Mouse (Mus musculus): Measurements from ENCODE around the gene Schip1. TPM values are rescaled to one million over a fixed set of nuclear protein-coding genes. Genes with fewer than 3 reads are reported as not detected.
A peak's percentile ranks its signal among the peaks of the same experiment; 100 is the strongest.

The Schip1 gene
- polyA plus RNA-seq, 1 experiment from 2014 or later = 154 TPM

GRCm38 (mm10) chr3:68604467-68604866 is 539.9 kb downstream of the Schip1 start:
- no peak for ATAC-seq (ENCODE audit: low FRiP score, low read depth)
- H3K27ac ChIP-seq (replicated peaks) = peak overlapping the region; percentile 48
- no peak overlapping the region; the same call in 1 of the 2 replicates for H3K4me2 ChIP-seq
- WGBS = 48% methylated on average over 10 of the region's 10 CpGs
- H3K4me3 ChIP-seq = no peak overlapping the region
- H3K9ac ChIP-seq = no peak overlapping the region
- no peaks in the 10 kb centered on the region for H3K9me3 ChIP-seq
- no peaks in the 10 kb centered on the region for H3K36me3 ChIP-seq
- H3K27me3 ChIP-seq = no peaks in the 10 kb centered on the region
- H3K4me1 ChIP-seq (replicated peaks) = peaks cover 29% of the 10 kb centered on the region

GRCm38 (mm10) chr3:68604962-68605361 is 540.4 kb downstream of the Schip1 start:
- no peaks in the 10 kb centered on the region for H3K27me3 ChIP-seq
- no peaks in the 10 kb centered on the region for H3K36me3 ChIP-seq
- no peak for ATAC-seq (ENCODE audit: low FRiP score, low read depth)
- H3K9ac ChIP-seq = no peak overlapping the region
- H3K4me2 ChIP-seq = no peak overlapping the region; the same call in 1 of the 2 replicates
- H3K4me1 ChIP-seq (replicated peaks) = peaks cover 29% of the 10 kb centered on the region
- WGBS = 40% methylated on average over 10 of the region's 10 CpGs
- H3K9me3 ChIP-seq = no peaks in the 10 kb centered on the region
- no peak overlapping the region for H3K4me3 ChIP-seq
- peak overlapping the region; percentile 48 for H3K27ac ChIP-seq (replicated peaks)

- Histone ChIP-seq H3K36me3 (no peaks in the 10 kb centered on the region), H3K27ac (replicated peaks) (no peak overlapping the region), H3K9ac (no peak overlapping the region), H3K27me3 (no peaks in the 10 kb centered on the region), H3K4me2 (no peak overlapping the region), H3K4me1 (replicated peaks) (peaks cover 29% of the 10 kb centered on the region), H3K9me3 (no peaks in the 10 kb centered on the region), H3K4me3 (no peak overlapping the region)
- ATAC-seq (ENCODE audit: low FRiP score, low read depth) = no peak
- WGBS = 53% methylated on average over 7 of the region's 7 CpGs
Measured at GRCm38 (mm10) chr3:68605942-68606603, 541.5 kb downstream of the Schip1 start.

- Histone ChIP-seq H3K9me3 (no peaks in the 10 kb centered on the region), H3K9ac (no peak overlapping the region), H3K4me2 (no peak overlapping the region), H3K4me3 (no peak overlapping the region), H3K4me1 (replicated peaks) (peaks cover 29% of the 10 kb centered on the region), H3K27ac (replicated peaks) (no peak overlapping the region), H3K36me3 (no peaks in the 10 kb centered on the region), H3K27me3 (no peaks in the 10 kb centered on the region)
- WGBS = 89% methylated on average over 8 of the region's 8 CpGs
- ATAC-seq (ENCODE audit: low FRiP score, low read depth) = no peak
Measured at GRCm38 (mm10) chr3:68606730-68607129, 542.1 kb downstream of the Schip1 start.

DNA sequence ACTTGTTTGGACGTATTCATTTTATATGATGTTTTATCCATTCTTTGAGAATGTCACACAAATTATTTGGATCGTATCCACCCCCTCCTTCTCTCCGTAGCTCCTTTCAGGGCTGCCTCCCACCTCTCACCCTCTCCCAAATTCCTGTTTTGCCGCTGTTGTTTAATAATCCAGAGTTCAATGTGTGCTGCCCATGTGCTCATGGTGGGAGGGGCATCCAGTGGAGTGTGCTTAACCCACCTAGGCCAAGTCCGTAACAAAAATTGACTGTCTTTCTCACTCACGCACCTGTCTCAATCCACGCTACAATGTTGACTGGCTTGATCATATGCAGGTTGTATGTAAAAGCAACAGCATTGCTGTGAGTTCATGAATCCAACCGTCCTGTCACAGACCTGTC is 542.7 kb downstream of the Schip1 start:
- Histone ChIP-seq H3K9ac (no peak overlapping the region), H3K4me2 (no peak overlapping the region), H3K27me3 (no peaks in the 10 kb centered on the region), H3K4me3 (no peak overlapping the region), H3K4me1 (replicated peaks) (peaks cover 29% of the 10 kb centered on the region), H3K9me3 (no peaks in the 10 kb centered on the region), H3K27ac (replicated peaks) (no peak overlapping the region), H3K36me3 (no peaks in the 10 kb centered on the region)
- no peak for ATAC-seq (ENCODE audit: low FRiP score, low read depth)
- 90% methylated on average over 8 of the region's 8 CpGs for WGBS

DNA sequence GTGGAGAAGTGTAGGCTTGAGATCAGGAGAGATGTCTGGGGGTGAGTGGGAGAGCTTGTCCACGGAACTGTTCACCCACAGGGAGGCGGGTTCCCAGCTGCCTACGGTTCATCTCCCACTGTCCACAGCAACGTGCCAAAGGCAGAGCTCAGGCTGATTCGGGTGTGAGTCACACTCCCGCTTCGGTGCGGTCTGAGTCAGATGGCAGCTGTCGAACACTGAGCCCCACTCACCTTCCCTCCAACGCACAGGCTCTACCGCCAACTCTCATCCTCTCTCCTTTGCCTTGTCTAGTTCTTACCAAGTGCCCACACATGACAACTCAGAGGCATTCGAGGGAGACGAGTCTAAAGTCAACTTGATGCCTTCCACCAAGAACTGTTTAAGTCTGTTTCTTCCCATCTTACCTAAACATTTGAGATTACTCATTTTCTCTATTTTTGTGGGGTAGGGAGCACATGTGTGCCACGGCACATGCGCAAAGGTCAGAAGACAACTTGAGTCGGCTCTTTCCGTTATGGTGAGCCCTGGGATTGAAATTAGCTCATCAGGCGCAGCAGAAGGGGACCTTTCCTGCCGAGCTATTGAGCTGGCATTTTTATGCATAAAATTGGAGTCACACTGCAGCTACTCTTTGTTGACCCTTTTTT is 544.4 kb downstream of the Schip1 start:
- no peaks in the 10 kb centered on the region for H3K9me3 ChIP-seq
- H3K36me3 ChIP-seq = no peaks in the 10 kb centered on the region
- no peak overlapping the region for H3K9ac ChIP-seq
- no peak overlapping the region for H3K4me3 ChIP-seq
- H3K27ac ChIP-seq (replicated peaks) = no peak overlapping the region
- peak; percentile 23; the same call in 1 of the 2 replicates for ATAC-seq (ENCODE audit: low FRiP score, low read depth)
- no peaks in the 10 kb centered on the region for H3K27me3 ChIP-seq
- no peak overlapping the region for H3K4me2 ChIP-seq
- WGBS = 61% methylated on average over 19 of the region's 19 CpGs
- peaks cover 23% of the 10 kb centered on the region for H3K4me1 ChIP-seq (replicated peaks)

- no peak for ATAC-seq (ENCODE audit: low FRiP score, low read depth)
- Histone ChIP-seq H3K4me1 (replicated peaks) (peaks cover 13% of the 10 kb centered on the region), H3K4me3 (no peak overlapping the region), H3K27me3 (no peaks in the 10 kb centered on the region), H3K9me3 (no peaks in the 10 kb centered on the region), H3K9ac (no peak overlapping the region), H3K36me3 (no peaks in the 10 kb centered on the region), H3K27ac (replicated peaks) (no peak overlapping the region), H3K4me2 (no peak overlapping the region)
- 66% methylated on average over 6 of the region's 6 CpGs for WGBS
Measured at GRCm38 (mm10) chr3:68610011-68610410, 545.4 kb downstream of the Schip1 start.

DNA sequence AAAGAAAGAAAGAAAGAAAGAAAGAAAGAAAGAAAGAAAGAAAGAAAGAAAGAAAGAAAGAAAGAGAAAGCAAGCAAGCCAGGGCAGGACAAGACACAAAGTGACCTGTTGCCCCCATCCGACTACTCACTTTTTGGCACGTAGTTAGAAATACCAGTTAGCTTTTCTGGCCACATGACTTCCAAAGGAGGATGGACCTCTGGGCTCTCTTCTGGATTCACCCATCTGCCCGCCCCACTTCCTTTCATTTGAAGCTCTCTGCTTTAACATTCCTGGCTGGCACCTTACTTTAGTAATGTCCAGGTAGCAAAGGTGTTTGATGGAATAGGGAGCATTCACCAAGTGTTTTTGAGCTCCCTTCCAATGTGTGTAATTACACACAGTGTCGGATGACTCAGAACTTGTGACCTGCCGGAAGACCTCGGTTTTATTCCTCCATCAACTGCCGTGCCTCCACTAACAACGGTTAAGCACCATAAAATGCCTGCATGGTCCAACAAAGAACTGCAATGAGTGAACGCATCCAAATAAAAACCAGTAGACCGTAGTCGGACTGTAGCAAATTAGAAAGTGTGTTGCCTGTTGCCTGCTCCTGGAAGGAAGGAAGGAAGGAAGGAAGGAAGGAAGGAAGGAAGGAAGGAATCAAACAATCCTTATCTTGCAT is 546.1 kb downstream of the Schip1 start:
- 81% methylated on average over 11 of the region's 11 CpGs for WGBS
- Histone ChIP-seq H3K9me3 (no peaks in the 10 kb centered on the region), H3K4me3 (no peak overlapping the region), H3K9ac (no peak overlapping the region), H3K4me2 (no peak overlapping the region), H3K4me1 (replicated peaks) (peaks cover 15% of the 10 kb centered on the region), H3K27ac (replicated peaks) (no peak overlapping the region), H3K36me3 (no peaks in the 10 kb centered on the region), H3K27me3 (no peaks in the 10 kb centered on the region)
- no peak for ATAC-seq (ENCODE audit: low FRiP score, low read depth)

DNA sequence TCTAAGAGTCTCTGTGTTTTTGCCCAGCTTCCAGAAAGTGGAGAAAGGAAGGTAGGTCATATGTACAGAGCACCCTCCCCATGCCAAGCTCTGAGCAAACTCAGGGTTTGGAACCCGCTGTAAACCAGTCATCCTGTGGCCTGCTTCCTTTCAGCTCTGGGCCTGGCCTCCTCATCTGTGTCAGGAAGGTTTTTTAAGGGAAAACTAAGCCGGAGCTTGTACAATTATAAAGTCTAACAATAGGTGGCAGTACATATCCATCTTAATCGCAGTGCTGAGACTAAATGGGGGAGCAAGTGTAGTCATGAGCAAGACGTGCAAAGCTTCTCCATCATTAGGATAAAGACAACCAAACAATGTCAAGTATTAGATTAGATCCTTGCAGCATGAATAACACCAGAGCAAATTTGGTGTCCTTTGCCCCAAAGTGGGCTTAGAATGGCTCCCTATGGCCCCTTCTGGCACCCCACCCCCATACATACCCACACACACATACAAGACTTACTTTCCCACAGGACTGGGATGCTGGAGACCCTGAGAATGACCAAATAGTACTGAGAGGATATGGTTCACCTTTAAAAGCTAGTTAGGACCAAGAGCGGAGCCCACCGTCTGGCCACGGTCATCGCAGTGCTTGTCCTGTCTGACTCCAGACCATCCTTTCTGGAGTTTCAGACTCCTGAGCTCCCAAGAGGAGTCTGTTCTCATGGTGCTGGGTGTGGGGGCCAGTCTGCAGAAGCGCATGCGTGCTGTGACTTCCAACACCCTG is 550.6 kb downstream of the Schip1 start:
- Histone ChIP-seq H3K9ac (no peak overlapping the region), H3K4me3 (no peak overlapping the region), H3K27me3 (no peaks in the 10 kb centered on the region), H3K36me3 (0 out of 2 replicates have a peak, but pooled peaks cover 3% of the 10 kb centered on the region), H3K4me2 (no peak overlapping the region), H3K4me1 (replicated peaks) (0 out of 2 replicates have a peak, but pooled peaks cover 5% of the 10 kb centered on the region), H3K27ac (replicated peaks) (no peak overlapping the region), H3K9me3 (no peaks in the 10 kb centered on the region)
- 72% methylated on average over 10 of the region's 10 CpGs for WGBS
- peak; percentile 47; the same call in 1 of the 2 replicates for ATAC-seq (ENCODE audit: low FRiP score, low read depth)

DNA sequence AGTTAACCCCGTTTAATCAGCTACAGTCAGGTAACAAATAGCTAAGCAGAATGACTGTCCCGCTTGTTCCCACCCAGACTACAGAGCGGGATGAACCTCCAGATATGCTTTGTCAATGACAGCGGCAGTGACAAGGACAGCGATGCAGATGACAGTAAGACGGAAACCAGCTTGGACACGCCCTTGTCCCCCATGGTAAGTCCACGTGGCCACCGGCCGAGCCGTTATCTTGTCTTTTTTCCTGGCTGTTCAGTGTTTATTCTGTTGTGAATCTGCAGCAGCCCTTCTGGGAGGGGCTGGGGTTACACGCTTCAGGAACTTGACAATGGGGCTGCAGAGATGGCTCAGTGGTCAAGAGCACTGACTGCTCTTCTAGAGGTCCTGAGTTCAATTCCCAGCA is 551.8 kb downstream of the Schip1 start:
- no peaks in the 10 kb centered on the region for H3K9me3 ChIP-seq
- H3K9ac ChIP-seq = no peak overlapping the region
- peaks cover 7% of the 10 kb centered on the region for H3K36me3 ChIP-seq
- H3K27me3 ChIP-seq = no peaks in the 10 kb centered on the region
- 0 out of 2 replicates have a peak, but pooled peaks cover 5% of the 10 kb centered on the region for H3K4me1 ChIP-seq (replicated peaks)
- no peak overlapping the region for H3K4me2 ChIP-seq
- ATAC-seq (ENCODE audit: low FRiP score, low read depth) = no peak
- WGBS = 92% methylated on average over 12 of the region's 12 CpGs
- H3K4me3 ChIP-seq = no peak overlapping the region
- no peak overlapping the region for H3K27ac ChIP-seq (replicated peaks)

- Histone ChIP-seq H3K27me3 (no peaks in the 10 kb centered on the region), H3K9ac (no peak overlapping the region), H3K4me1 (replicated peaks) (0 out of 2 replicates have a peak, but pooled peaks cover 5% of the 10 kb centered on the region), H3K4me3 (no peak overlapping the region), H3K36me3 (peaks cover 16% of the 10 kb centered on the region), H3K27ac (replicated peaks) (no peak overlapping the region), H3K9me3 (no peaks in the 10 kb centered on the region), H3K4me2 (no peak overlapping the region)
- WGBS = 93% methylated on average over 10 of the region's 10 CpGs
- no peak for ATAC-seq (ENCODE audit: low FRiP score, low read depth)
Measured at GRCm38 (mm10) chr3:68617708-68618107, 553.1 kb downstream of the Schip1 start.

All from hindbrain, embryonic 15.5 days (tissue).